Mouse (Mus musculus) inflammation-experienced regulatory T-cells (primary cell): ENCODE measurements around the gene Gm9913. TPM values are rescaled to one million over a fixed set of nuclear protein-coding genes. Genes with fewer than 3 reads are reported as not detected.

Experiments
- polyA plus RNA-seq, 2 experiments: library from polyadenylated mRNA; unstranded; fragments of 100-300 nt; shearing (Covaris generic); gene quantifications; one replicate each; pipeline ENCODE4 v1.2.1; 2017

The Gm9913 gene
- under 1 TPM; 0.07 to 0.71 TPM for polyA plus RNA-seq

GRCm38 (mm10) chr2:125505006-125505745, at the start of gene Gm9913:
TSS of gene Gm9913 (plus strand) at chr2:125505089.

GRCm38 (mm10) chr2:125507893-125508292, 3.0 kb downstream of the Gm9913 start, which contains the start of gene Fbn1:
TSS of gene Fbn1 (minus strand) at chr2:125507993.

Other genes starting within 250 kb of the Gm9913 start
- under 1 TPM; 0.02 to 0.47 TPM for gene Fbn1, start 2.9 kb downstream of the Gm9913 start, polyA plus RNA-seq
- 10 to 100 TPM; 10.1 to 12.2 TPM for gene Cep152, start 120.0 kb downstream of the Gm9913 start, polyA plus RNA-seq
- gene Eid1, start 168.0 kb downstream of the Gm9913 start, polyA plus RNA-seq, result 10 to 100 TPM; 40.0 to 58.9 TPM
- 1 to 10 TPM in 1 of 2 experiments, under 1 TPM in 1; 0.66 to 2.1 TPM for gene Shc4, start 219.1 kb downstream of the Gm9913 start, polyA plus RNA-seq